Mouse (Mus musculus) G1E (cell line): ENCODE results near the gene Dlgap1. TPM values are rescaled to one million over a fixed set of nuclear protein-coding genes. Genes with fewer than 3 reads are reported as not detected.

Experiments
- ATAC-seq: 2 replicates; pipeline ENCODE4 v1.8.0; 2016; ENCODE audit warnings: mild to moderate bottlenecking; ENCODE audit not compliant: insufficient number of reproducible peaks, poor library complexity, low FRiP score, severe bottlenecking; ENCODE audit errors: extremely low read depth
- DNase-seq: peaks from one replicate; pipeline ENCODE4 v3.0.0; 2012; ENCODE audit warnings: low spot score
- H3K27me3 ChIP-seq: 2 replicates; pipeline ENCODE4 v1.6.1; 2012; ENCODE audit warnings: mild to moderate bottlenecking, low read length, inconsistent platforms; ENCODE audit not compliant: insufficient read depth
- H3K36me3 ChIP-seq: replicated peaks from 2 replicates; pipeline ENCODE3; 2012; ENCODE audit warnings: mild to moderate bottlenecking, inconsistent platforms
- H3K4me1 ChIP-seq: 2 replicates; pipeline ENCODE4 v1.6.1; 2012; ENCODE audit warnings: low read depth, low read length, inconsistent platforms, mixed read lengths; ENCODE audit not compliant: insufficient read depth
- H3K4me3 ChIP-seq: 2 replicates; pipeline ENCODE4 v1.5.1; 2012; ENCODE audit warnings: low read depth, mild to moderate bottlenecking, inconsistent platforms, low read length, moderate library complexity, mixed read lengths
- H3K9me3 ChIP-seq: replicated peaks from 2 replicates; pipeline ENCODE4 v1.6.1; 2012; ENCODE audit warnings: inconsistent platforms
- CTCF ChIP-seq: IDR thresholded peaks from 2 replicates; pipeline ENCODE4 v1.5.1; 2012; ENCODE audit warnings: low read depth, low read length, inconsistent platforms, mixed read lengths
- GATA1 ChIP-seq: IDR thresholded peaks from 2 replicates; pipeline ENCODE4 v1.6.1; 2012; ENCODE audit warnings: borderline replicate concordance, low read length, inconsistent platforms, mixed read lengths
- GATA2 ChIP-seq: IDR thresholded peaks from 2 replicates; pipeline ENCODE4 v1.6.1; 2012; ENCODE audit warnings: low read depth, low read length, inconsistent platforms, borderline replicate concordance
- POLR2AphosphoS5 ChIP-seq: IDR thresholded peaks from 2 replicates; pipeline ENCODE4 v1.6.1; 2012; ENCODE audit warnings: low read depth, low read length, inconsistent platforms; ENCODE audit not compliant: insufficient replicate concordance
- TAL1 ChIP-seq: conservative IDR thresholded peaks from 2 replicates; pipeline ENCODE4 v1.6.1; 2012; ENCODE audit warnings: low read depth, low read length, inconsistent platforms, mixed read lengths
- polyA plus RNA-seq: library from polyadenylated mRNA; stranded (reverse); fragments of >175 nt; gene quantifications from 2 replicates; pipeline ENCODE4 v1.2.3, GENCODE M21; 2012
- total RNA-seq, 2 experiments: library from RNA; stranded (forward) in 1 of 2; stranded (reverse) in 1 of 2; fragments of 200-1000 nt in 1 of 2; fragments of >200 nt in 1 of 2; fragmentation: Nextera tagmentation in 1 of 2; gene quantifications; 2 replicates each; pipeline ENCODE4 v1.2.3; 2014 to 2017

Gene Dlgap1
- total and polyA plus RNA-seq, 3 experiments: 0.22 TPM; not detected in 2

GRCm38 (mm10) chr17:70765976-70766375 lies 797.1 kb downstream of the Dlgap1 start:
- Histone ChIP-seq H3K4me1 (no peaks in the 10 kb centered on the region), H3K9me3 (peaks cover 36% of the 10 kb centered on the region), H3K4me3 (no peak overlapping the region), H3K36me3 (no peaks in the 10 kb centered on the region), H3K27me3 (no peaks in the 10 kb centered on the region)
- TF ChIP-seq TAL1: no peak
- TF ChIP-seq GATA1: no peak
- no peak for TF ChIP-seq CTCF
- no peak for TF ChIP-seq POLR2AphosphoS5
- no peak for TF ChIP-seq GATA2
- no peak for ATAC-seq
- no peak for DNase-seq

- no peaks in the 10 kb centered on the region for H3K36me3 ChIP-seq
- no peak for TF ChIP-seq CTCF
- no peak for TF ChIP-seq GATA2
- TF ChIP-seq GATA1: no peak
- TF ChIP-seq POLR2AphosphoS5: no peak
- no peak for TF ChIP-seq TAL1
- H3K4me1 ChIP-seq: no peaks in the 10 kb centered on the region
- H3K4me3 ChIP-seq: no peak overlapping the region
- no peaks in the 10 kb centered on the region for H3K27me3 ChIP-seq
- peaks cover 18% of the 10 kb centered on the region for H3K9me3 ChIP-seq
- no peak for ATAC-seq
- no peak for DNase-seq
These were observed 803.4 kb downstream of the Dlgap1 start for GRCm38 (mm10) chr17:70772120-70772899.

- TF ChIP-seq GATA2: no peak
- no peak for TF ChIP-seq CTCF
- no peak for TF ChIP-seq TAL1
- TF ChIP-seq POLR2AphosphoS5: no peak
- no peak for TF ChIP-seq GATA1
- Histone ChIP-seq H3K4me1 (no peaks in the 10 kb centered on the region), H3K27me3 (no peaks in the 10 kb centered on the region), H3K9me3 (peaks cover 18% of the 10 kb centered on the region), H3K4me3 (no peak overlapping the region), H3K36me3 (no peaks in the 10 kb centered on the region)
- ATAC-seq (no peak), DNase-seq (no peak)
These were observed 810.9 kb downstream of the Dlgap1 start for GRCm38 (mm10) chr17:70779770-70780169.

- no peak for DNase-seq
- no peak for ATAC-seq
- TF ChIP-seq CTCF: no peak
- no peak for TF ChIP-seq TAL1
- TF ChIP-seq POLR2AphosphoS5: no peak
- TF ChIP-seq GATA2: no peak
- TF ChIP-seq GATA1: no peak
- Histone ChIP-seq H3K4me1 (no peaks in the 10 kb centered on the region), H3K36me3 (no peaks in the 10 kb centered on the region), H3K4me3 (no peak overlapping the region), H3K9me3 (peaks cover 19% of the 10 kb centered on the region), H3K27me3 (no peaks in the 10 kb centered on the region)
These were observed 812.1 kb downstream of the Dlgap1 start for GRCm38 (mm10) chr17:70780726-70781689.

GRCm38 (mm10) chr17:70783273-70783672 lies 814.4 kb downstream of the Dlgap1 start:
- TF ChIP-seq GATA1 (no peak), CTCF (no peak), POLR2AphosphoS5 (no peak), GATA2 (no peak), TAL1 (no peak)
- no peaks in the 10 kb centered on the region for H3K27me3 ChIP-seq
- no peaks in the 10 kb centered on the region for H3K4me1 ChIP-seq
- no peaks in the 10 kb centered on the region for H3K36me3 ChIP-seq
- no peak for DNase-seq
- peaks cover 21% of the 10 kb centered on the region for H3K9me3 ChIP-seq
- no peak overlapping the region for H3K4me3 ChIP-seq
- ATAC-seq: no peak

- no peak for ATAC-seq
- no peak overlapping the region for H3K4me3 ChIP-seq
These were observed 818.5 kb downstream of the Dlgap1 start for GRCm38 (mm10) chr17:70787366-70787765.

More at GRCm38 (mm10) chr17:70787366-70787765, 818.5 kb downstream of the Dlgap1 start:
- H3K27me3 ChIP-seq: no peaks in the 10 kb centered on the region
- peaks cover 17% of the 10 kb centered on the region for H3K9me3 ChIP-seq
- TF ChIP-seq GATA2: no peak
- H3K4me1 ChIP-seq: no peaks in the 10 kb centered on the region
- no peaks in the 10 kb centered on the region for H3K36me3 ChIP-seq
- DNase-seq: no peak
